Mouse (Mus musculus) hindbrain, embryonic 10.5 days (tissue): ENCODE measurements around the gene Chrna4. TPM values are rescaled to one million over a fixed set of nuclear protein-coding genes. Genes with fewer than 3 reads are reported as not detected.

Experiments used
- DNase-seq: peaks from one replicate; pipeline ENCODE4 v3.0.0-alpha.2; 2017; ENCODE audit warnings: low spot score
- H3K27ac ChIP-seq: fragments of 300-500 bp; sonication (generic); 2 replicates; pipeline ENCODE4 v1.5.1; 2016; ENCODE audit warnings: mild to moderate bottlenecking, moderate library complexity
- H3K27me3 ChIP-seq: fragments of 300-500 bp; sonication (generic); 2 replicates; pipeline ENCODE4 v1.6.1; 2016; ENCODE audit warnings: mild to moderate bottlenecking; ENCODE audit not compliant: poor library complexity, insufficient read depth, severe bottlenecking
- H3K36me3 ChIP-seq: fragments of 300-500 bp; sonication (generic); 2 replicates; pipeline ENCODE4 v1.6.1; 2016; ENCODE audit warnings: mild to moderate bottlenecking, moderate library complexity
- H3K4me1 ChIP-seq: fragments of 300-500 bp; sonication (generic); replicated peaks from 2 replicates; pipeline ENCODE4 v1.6.1; 2016; ENCODE audit warnings: mild to moderate bottlenecking
- H3K4me3 ChIP-seq: fragments of 300-500 bp; sonication (generic); 2 replicates; pipeline ENCODE4 v1.5.1; 2016; ENCODE audit warnings: mild to moderate bottlenecking, moderate library complexity
- H3K9me3 ChIP-seq: fragments of 300-500 bp; sonication (generic); 2 replicates; pipeline ENCODE4 v1.6.1; 2016; ENCODE audit warnings: mild to moderate bottlenecking, moderate library complexity
- WGBS: fragments of 180-500 bp; shearing (Covaris S2); methylation state at CpG from one replicate; pipeline ENCODE4 v1.1.7; 2016; 5-methylcytosine and 5-hydroxymethylcytosine counted together
- polyA plus RNA-seq: library from polyadenylated mRNA; unstranded; fragments of >200 nt; fragmentation: Nextera tagmentation; extraction: Ambion mirVana; gene quantifications from 2 replicates; pipeline ENCODE4 v1.2.1, GENCODE M21; 2016

The Chrna4 gene
- polyA plus RNA-seq, 1 experiment from 2014 or later: 44.1 TPM

DNA sequence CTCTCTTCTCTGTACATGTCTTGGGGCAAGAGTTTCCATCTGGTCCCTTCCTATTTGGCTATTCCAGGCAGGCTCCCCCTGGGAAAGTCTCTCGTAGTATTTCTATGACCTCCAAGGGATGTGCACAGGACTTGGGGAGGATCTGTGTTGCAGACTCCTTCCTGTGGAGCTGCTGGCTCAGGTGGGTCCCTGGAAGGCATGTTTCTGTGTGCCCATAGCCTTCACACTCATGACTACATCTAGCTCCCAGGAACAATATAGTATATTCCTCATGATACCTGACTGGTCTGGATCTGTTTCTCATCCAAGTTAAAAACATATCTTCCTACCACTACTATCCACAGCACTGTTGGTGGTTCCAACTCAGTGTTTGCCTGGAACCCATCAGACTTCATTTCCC, 56.3 kb downstream of the Chrna4 start:
- peaks cover 26% of the 10 kb centered on the region for H3K36me3 ChIP-seq
- peak overlapping the region; percentile 62 for H3K27ac ChIP-seq
- DNase-seq: no peak
- H3K9me3 ChIP-seq: no peaks in the 10 kb centered on the region
- 77% methylated on average over 1 of the region's 1 CpGs for WGBS
- H3K4me3 ChIP-seq: no peak overlapping the region
- H3K4me1 ChIP-seq: peaks cover 31% of the 10 kb centered on the region
- no peaks in the 10 kb centered on the region for H3K27me3 ChIP-seq

DNA sequence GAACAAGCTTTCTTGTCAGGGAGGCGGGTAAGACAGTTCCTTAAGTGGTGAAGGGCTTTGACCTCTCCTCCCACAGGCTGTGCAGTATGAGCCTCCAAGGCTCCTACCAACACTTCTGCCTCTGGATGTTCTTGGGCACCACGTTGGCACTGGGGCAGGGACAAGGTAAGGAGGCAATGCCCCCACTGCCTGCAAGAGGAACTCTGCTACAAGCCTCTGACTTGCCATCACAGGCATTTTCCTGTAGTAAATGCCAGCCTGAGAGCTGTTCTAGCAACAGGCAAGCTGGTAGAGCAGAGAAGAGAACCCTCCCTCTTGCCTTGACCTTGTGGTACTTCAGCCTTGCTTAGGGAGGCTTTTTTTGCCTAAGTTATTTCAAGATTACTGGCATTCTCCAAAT, 56.9 kb downstream of the Chrna4 start, which contains the start of gene Col20a1:
TSS of gene Col20a1 (plus strand) at position 87 of the 400 bp plus-strand sequence.
- peaks cover 31% of the 10 kb centered on the region for H3K36me3 ChIP-seq
- H3K27ac ChIP-seq: peak within 1 kb of the TSS; percentile 62
- DNase-seq: no peak
- no peaks in the 10 kb centered on the region for H3K27me3 ChIP-seq
- no peaks in the 10 kb centered on the region for H3K9me3 ChIP-seq
- WGBS: 52% methylated on average over 2 of the region's 2 CpGs
- H3K4me3 ChIP-seq: no peak within 1 kb of the TSS
- H3K4me1 ChIP-seq: peaks cover 31% of the 10 kb centered on the region

DNA sequence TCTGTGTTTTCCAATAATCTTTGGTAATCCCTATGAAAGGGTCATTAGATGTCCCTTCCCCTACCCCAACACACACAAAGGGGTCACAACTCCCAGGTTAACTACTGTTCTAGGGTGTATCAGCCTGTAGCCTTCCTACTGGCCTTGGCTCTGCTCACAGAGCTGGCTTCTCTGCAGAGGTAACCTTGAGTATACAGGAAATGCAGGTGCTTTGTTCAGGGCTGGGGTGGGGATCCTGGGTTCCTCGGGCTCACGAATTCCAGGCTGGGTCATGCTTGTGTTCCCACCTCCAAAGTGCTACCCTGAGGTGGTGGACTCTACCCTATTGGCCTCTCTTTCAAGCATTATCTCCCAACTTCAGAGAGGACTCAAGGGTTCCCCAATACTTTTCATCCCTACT, 57.7 kb downstream of the Chrna4 start:
- WGBS: 71% methylated on average over 2 of the region's 2 CpGs

DNA sequence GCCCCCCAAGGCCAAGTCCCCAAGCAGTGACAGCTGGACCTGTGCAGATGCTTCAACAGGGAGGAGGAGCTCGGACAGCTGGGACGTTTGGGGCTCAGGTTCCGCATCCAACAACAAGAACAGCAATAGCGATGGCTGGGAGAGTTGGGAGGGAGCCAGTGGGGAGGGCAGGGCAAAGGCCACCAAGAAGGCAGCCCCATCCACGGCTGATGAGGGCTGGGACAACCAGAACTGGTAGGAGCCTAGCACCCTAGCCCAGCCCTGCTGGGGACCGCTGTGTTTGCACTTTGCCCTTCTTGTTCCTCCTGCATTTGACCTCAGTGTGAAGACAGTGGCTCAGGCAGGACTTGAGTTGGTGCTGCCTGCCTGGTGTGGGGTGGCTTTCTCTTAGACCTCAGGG, 62.2 kb downstream of the Chrna4 start:
- Histone ChIP-seq H3K36me3 (peaks cover 85% of the 10 kb centered on the region), H3K4me1 (peaks cover 3% of the 10 kb centered on the region), H3K27me3 (no peaks in the 10 kb centered on the region), H3K4me3 (no peak overlapping the region), H3K9me3 (no peaks in the 10 kb centered on the region), H3K27ac (no peak overlapping the region)
- DNase-seq: no peak
- WGBS: 85% methylated on average over 6 of the region's 6 CpGs

More for the DNA sequence above, 57.7 kb downstream of the Chrna4 start:
- peaks cover 31% of the 10 kb centered on the region for H3K4me1 ChIP-seq
- no peaks in the 10 kb centered on the region for H3K27me3 ChIP-seq
- DNase-seq: no peak
- no peak overlapping the region for H3K27ac ChIP-seq
- H3K9me3 ChIP-seq: no peaks in the 10 kb centered on the region
- H3K4me3 ChIP-seq: no peak overlapping the region
- peaks cover 40% of the 10 kb centered on the region for H3K36me3 ChIP-seq

Other genes starting within 250 kb of the Chrna4 start
- 62.0 and 67.1 TPM in 2 replicates for gene Ythdf1, start 122.6 kb downstream of the Chrna4 start, polyA plus RNA-seq
- 0.52 and 1.3 TPM in 2 replicates for gene Birc7, start 114.5 kb downstream of the Chrna4 start, polyA plus RNA-seq
- gene Nkain4, start 88.8 kb downstream of the Chrna4 start, polyA plus RNA-seq: 79.3 and 108 TPM in 2 replicates
- gene Arfgap1, start 76.3 kb downstream of the Chrna4 start, polyA plus RNA-seq: 85.4 and 89.4 TPM in 2 replicates
- gene Col20a1, start 57.0 kb downstream of the Chrna4 start, polyA plus RNA-seq: 0.35 and 0.56 TPM in 2 replicates
- gene Kcnq2, start 91.8 kb upstream of the Chrna4 start, polyA plus RNA-seq: 5.4 and 15.5 TPM in 2 replicates
- 0.47 TPM in 1 of 2 replicates, not detected in the other for gene Eef1a2, start 113.5 kb upstream of the Chrna4 start, polyA plus RNA-seq
- gene Ppdpf, start 143.7 kb upstream of the Chrna4 start, polyA plus RNA-seq: 324 and 415 TPM in 2 replicates
- not detected in 2 replicates for gene Ptk6, start 159.2 kb upstream of the Chrna4 start, polyA plus RNA-seq
- 0.07 TPM in 1 of 2 replicates, not detected in the other for gene Srms, start 169.6 kb upstream of the Chrna4 start, polyA plus RNA-seq
- gene Fndc11, start 176.5 kb upstream of the Chrna4 start, polyA plus RNA-seq: 0.26 and 0.32 TPM in 2 replicates
- gene Helz2, start 198.5 kb upstream of the Chrna4 start, polyA plus RNA-seq: 0.52 and 1.00 TPM in 2 replicates
- 19.0 and 20.0 TPM in 2 replicates for gene Gmeb2, start 244.5 kb upstream of the Chrna4 start, polyA plus RNA-seq